Mouse (Mus musculus) limb, embryonic 10.5 days (tissue): ENCODE data around the gene Itga1. TPM values are rescaled to one million over a fixed set of nuclear protein-coding genes. Genes with fewer than 3 reads are reported as not detected.

Experiments
- DNase-seq: peaks from one replicate; pipeline ENCODE4 v3.0.0-alpha.2; 2017; ENCODE audit warnings: low spot score
- H3K27ac ChIP-seq: fragments of 300-500 bp; sonication (generic); 2 replicates; pipeline ENCODE4 v1.5.1; 2016; ENCODE audit warnings: mild to moderate bottlenecking
- H3K27me3 ChIP-seq: fragments of 300-500 bp; sonication (generic); 2 replicates; pipeline ENCODE4 v1.6.1; 2016; ENCODE audit warnings: low read depth, mild to moderate bottlenecking; ENCODE audit not compliant: poor library complexity, severe bottlenecking
- H3K36me3 ChIP-seq: fragments of 300-500 bp; sonication (generic); 2 replicates; pipeline ENCODE4 v1.6.1; 2016; ENCODE audit warnings: mild to moderate bottlenecking, moderate library complexity
- H3K4me1 ChIP-seq: fragments of 300-500 bp; sonication (generic); 2 replicates; pipeline ENCODE4 v1.6.1; 2016
- H3K4me3 ChIP-seq: fragments of 300-500 bp; sonication (generic); 2 replicates; pipeline ENCODE4 v1.5.1; 2016; ENCODE audit warnings: mild to moderate bottlenecking, moderate library complexity
- H3K9me3 ChIP-seq: fragments of 300-500 bp; sonication (generic); replicated peaks from 2 replicates; pipeline ENCODE4 v1.6.1; 2016; ENCODE audit warnings: mild to moderate bottlenecking
- WGBS: fragments of 180-500 bp; shearing (Covaris S2); methylation state at CpG from one replicate; pipeline ENCODE4 v1.1.7; 2016; 5-methylcytosine and 5-hydroxymethylcytosine counted together
- polyA plus RNA-seq: library from polyadenylated mRNA; unstranded; fragments of >200 nt; fragmentation: Nextera tagmentation; extraction: Ambion mirVana; gene quantifications from 2 replicates; pipeline ENCODE4 v1.2.1, GENCODE M21; 2016

Gene Itga1
- polyA plus RNA-seq, 1 experiment from 2014 or later, result 4.0 TPM

GRCm38 (mm10) chr13:114992260-114993014, 109.3 kb downstream of the Itga1 start:
- no peak overlapping the region for H3K4me3 ChIP-seq
- 44% methylated on average over 14 of the region's 14 CpGs for WGBS
- no peaks in the 10 kb centered on the region for H3K36me3 ChIP-seq
- no peaks in the 10 kb centered on the region for H3K9me3 ChIP-seq
- H3K27me3 ChIP-seq, result no peaks in the 10 kb centered on the region
- peak overlapping the region; percentile 34; the same call in 1 of the 2 replicates for H3K27ac ChIP-seq
- peaks cover 14% of the 10 kb centered on the region for H3K4me1 ChIP-seq
- no peak for DNase-seq

- Histone ChIP-seq H3K4me3 (no peak overlapping the region), H3K36me3 (no peaks in the 10 kb centered on the region), H3K27me3 (no peaks in the 10 kb centered on the region), H3K4me1 (peaks cover 9% of the 10 kb centered on the region), H3K27ac (no peak overlapping the region), H3K9me3 (no peaks in the 10 kb centered on the region)
- DNase-seq, result no peak
- WGBS, result 61% methylated on average over 6 of the region's 6 CpGs
Observed at GRCm38 (mm10) chr13:114987668-114988067, 114.1 kb downstream of the Itga1 start.

- Histone ChIP-seq H3K27ac (no peak overlapping the region), H3K27me3 (no peaks in the 10 kb centered on the region), H3K36me3 (no peaks in the 10 kb centered on the region), H3K9me3 (no peaks in the 10 kb centered on the region), H3K4me1 (peaks cover 4% of the 10 kb centered on the region), H3K4me3 (no peak overlapping the region)
- no peak for DNase-seq
- WGBS, result 88% methylated on average over 2 of the region's 2 CpGs
Observed at GRCm38 (mm10) chr13:114987161-114987560, 114.6 kb downstream of the Itga1 start.

- 84% methylated on average over 1 of the region's 1 CpGs for WGBS
- DNase-seq, result no peak
Observed at GRCm38 (mm10) chr13:114984658-114985057, 117.1 kb downstream of the Itga1 start.

GRCm38 (mm10) chr13:114983116-114983515, 118.6 kb downstream of the Itga1 start:
- DNase-seq, result no peak
- Histone ChIP-seq H3K4me3 (no peak overlapping the region), H3K36me3 (no peaks in the 10 kb centered on the region), H3K4me1 (no peaks in the 10 kb centered on the region), H3K27ac (no peak overlapping the region), H3K9me3 (no peaks in the 10 kb centered on the region), H3K27me3 (no peaks in the 10 kb centered on the region)
- WGBS, result 89% methylated on average over 7 of the region's 7 CpGs

More at GRCm38 (mm10) chr13:114984658-114985057, 117.1 kb downstream of the Itga1 start:
- H3K4me1 ChIP-seq, result no peaks in the 10 kb centered on the region
- H3K9me3 ChIP-seq, result no peaks in the 10 kb centered on the region
- no peak overlapping the region for H3K4me3 ChIP-seq
- no peaks in the 10 kb centered on the region for H3K36me3 ChIP-seq
- no peak overlapping the region for H3K27ac ChIP-seq
- H3K27me3 ChIP-seq, result no peaks in the 10 kb centered on the region

GRCm38 (mm10) chr13:114980831-114981419, 120.8 kb downstream of the Itga1 start:
- no peaks in the 10 kb centered on the region for H3K9me3 ChIP-seq
- no peaks in the 10 kb centered on the region for H3K4me1 ChIP-seq
- no peak overlapping the region for H3K4me3 ChIP-seq
- no peaks in the 10 kb centered on the region for H3K27me3 ChIP-seq
- no peak for DNase-seq
- 47% methylated on average over 9 of the region's 10 CpGs for WGBS
- H3K36me3 ChIP-seq, result no peaks in the 10 kb centered on the region
- H3K27ac ChIP-seq, result no peak overlapping the region

- no peak for DNase-seq
- Histone ChIP-seq H3K9me3 (no peaks in the 10 kb centered on the region), H3K4me1 (no peaks in the 10 kb centered on the region), H3K27me3 (no peaks in the 10 kb centered on the region), H3K27ac (no peak overlapping the region), H3K36me3 (no peaks in the 10 kb centered on the region), H3K4me3 (no peak overlapping the region)
- 90% methylated on average over 6 of the region's 6 CpGs for WGBS
Observed at GRCm38 (mm10) chr13:114974484-114975042, 127.2 kb downstream of the Itga1 start.

- H3K27me3 ChIP-seq, result no peaks in the 10 kb centered on the region
- no peak overlapping the region for H3K27ac ChIP-seq
- H3K4me3 ChIP-seq, result no peak overlapping the region
- 90% methylated on average over 3 of the region's 3 CpGs for WGBS
- no peaks in the 10 kb centered on the region for H3K4me1 ChIP-seq
- H3K36me3 ChIP-seq, result no peaks in the 10 kb centered on the region
- DNase-seq, result no peak
- no peaks in the 10 kb centered on the region for H3K9me3 ChIP-seq
Observed at GRCm38 (mm10) chr13:114971905-114972304, 129.9 kb downstream of the Itga1 start.

- Histone ChIP-seq H3K27ac (no peak overlapping the region), H3K4me3 (no peak overlapping the region), H3K27me3 (no peaks in the 10 kb centered on the region), H3K4me1 (no peaks in the 10 kb centered on the region), H3K9me3 (no peaks in the 10 kb centered on the region), H3K36me3 (no peaks in the 10 kb centered on the region)
- WGBS, result 49% methylated on average over 2 of the region's 2 CpGs
- peak; percentile 60 for DNase-seq
Observed at GRCm38 (mm10) chr13:114964233-114964632, 137.5 kb downstream of the Itga1 start.

GRCm38 (mm10) chr13:114954516-114954915, 147.2 kb downstream of the Itga1 start:
- no peak for DNase-seq
- Histone ChIP-seq H3K27ac (no peak overlapping the region), H3K4me1 (no peaks in the 10 kb centered on the region), H3K27me3 (no peaks in the 10 kb centered on the region), H3K4me3 (no peak overlapping the region), H3K9me3 (no peaks in the 10 kb centered on the region), H3K36me3 (no peaks in the 10 kb centered on the region)

- Histone ChIP-seq H3K4me1 (peaks cover 14% of the 10 kb centered on the region), H3K27me3 (peaks cover 34% of the 10 kb centered on the region), H3K4me3 (no peak overlapping the region), H3K9me3 (no peaks in the 10 kb centered on the region), H3K27ac (no peak overlapping the region), H3K36me3 (no peaks in the 10 kb centered on the region)
- WGBS, result 90% methylated on average over 7 of the region's 7 CpGs
- DNase-seq, result no peak
Observed at GRCm38 (mm10) chr13:114933541-114933940, 168.2 kb downstream of the Itga1 start.

GRCm38 (mm10) chr13:114931775-114932294, 169.9 kb downstream of the Itga1 start, which contains the start of gene Itga2:
TSS of gene Itga2 (minus strand) at chr13:114932100.
- H3K27ac ChIP-seq, result peak within 1 kb of the TSS; percentile 42; the same call in 1 of the 2 replicates
- H3K9me3 ChIP-seq, result no peaks in the 10 kb centered on the region
- H3K4me3 ChIP-seq, result peak within 1 kb of the TSS; percentile 54
- peaks cover 14% of the 10 kb centered on the region for H3K4me1 ChIP-seq
- H3K36me3 ChIP-seq, result no peaks in the 10 kb centered on the region
- 2% methylated on average over 28 of the region's 28 CpGs for WGBS
- H3K27me3 ChIP-seq, result peaks cover 34% of the 10 kb centered on the region
- peak; percentile 65 for DNase-seq
